Mouse (Mus musculus) embryonic facial prominence, embryonic 11.5 days (tissue): ENCODE results near the gene Rab34. TPM values are rescaled to one million over a fixed set of nuclear protein-coding genes. Genes with fewer than 3 reads are reported as not detected.
A peak's percentile ranks its signal among the peaks of the same experiment; 100 is the strongest.

Source experiments
- ATAC-seq: fragments of 200-750 bp; cut with Nextera tagmentation; replicated peaks from 2 replicates; pipeline ENCODE4 v1.8.0; 2017; ENCODE audit warnings: low read depth; ENCODE audit not compliant: insufficient number of reproducible peaks, low FRiP score, low TSS enrichment
- DNase-seq: peaks from one replicate; pipeline ENCODE4 v3.0.0-alpha.2; 2015; ENCODE audit warnings: low spot score
- H3K27ac ChIP-seq: fragments of 300-500 bp; sonication (generic); replicated peaks from 2 replicates; pipeline ENCODE4 v1.5.1; 2014; ENCODE audit warnings: mild to moderate bottlenecking, low read depth, low read length, control low read depth
- H3K27me3 ChIP-seq: fragments of 300-500 bp; sonication (generic); 2 replicates; pipeline ENCODE4 v1.6.1; 2014; ENCODE audit warnings: mild to moderate bottlenecking, low read length, moderate library complexity, mixed read lengths; ENCODE audit not compliant: control insufficient read depth, insufficient read depth
- H3K36me3 ChIP-seq: fragments of 300-500 bp; sonication (generic); replicated peaks from 2 replicates; pipeline ENCODE4 v1.6.1; 2014; ENCODE audit warnings: low read depth, mild to moderate bottlenecking, low read length, moderate library complexity, mixed read lengths; ENCODE audit not compliant: control insufficient read depth, insufficient read depth
- H3K4me1 ChIP-seq: fragments of 300-500 bp; sonication (generic); 2 replicates; pipeline ENCODE4 v1.6.1; 2014; ENCODE audit warnings: low read length, mixed read lengths; ENCODE audit not compliant: control insufficient read depth, insufficient read depth
- H3K4me2 ChIP-seq: fragments of 300-500 bp; sonication (generic); 2 replicates; pipeline ENCODE4 v1.6.1; 2014; ENCODE audit warnings: low read depth, mild to moderate bottlenecking, control low read depth, low read length, moderate library complexity
- H3K4me3 ChIP-seq: fragments of 300-500 bp; sonication (generic); 2 replicates; pipeline ENCODE4 v1.5.1; 2014; ENCODE audit warnings: low read depth, low read length, control low read depth
- H3K9ac ChIP-seq: fragments of 300-500 bp; sonication (generic); replicated peaks from 2 replicates; pipeline ENCODE4 v1.6.1; 2014; ENCODE audit warnings: mild to moderate bottlenecking, control low read depth, low read length
- H3K9me3 ChIP-seq: fragments of 300-500 bp; sonication (generic); replicated peaks from 2 replicates; pipeline ENCODE4 v1.6.1; 2016; ENCODE audit warnings: mild to moderate bottlenecking, low read length, inconsistent platforms, mixed read lengths; ENCODE audit not compliant: control insufficient read depth
- WGBS: fragments of 180-500 bp; shearing (Covaris S2); extraction: QIAGEN DNeasy Blood & Tissue Kit; methylation state at CpG from one replicate; pipeline ENCODE4 v1.1.7; 2014; 5-methylcytosine and 5-hydroxymethylcytosine counted together
- polyA plus RNA-seq: library from polyadenylated mRNA; unstranded; fragments of >200 nt; fragmentation: Nextera tagmentation; extraction: Ambion mirVana; gene quantifications from 2 replicates; pipeline ENCODE4 v1.2.1, GENCODE M21; 2014

Rab34 gene
- polyA plus RNA-seq: 139 and 140 TPM in 2 replicates

DNA sequence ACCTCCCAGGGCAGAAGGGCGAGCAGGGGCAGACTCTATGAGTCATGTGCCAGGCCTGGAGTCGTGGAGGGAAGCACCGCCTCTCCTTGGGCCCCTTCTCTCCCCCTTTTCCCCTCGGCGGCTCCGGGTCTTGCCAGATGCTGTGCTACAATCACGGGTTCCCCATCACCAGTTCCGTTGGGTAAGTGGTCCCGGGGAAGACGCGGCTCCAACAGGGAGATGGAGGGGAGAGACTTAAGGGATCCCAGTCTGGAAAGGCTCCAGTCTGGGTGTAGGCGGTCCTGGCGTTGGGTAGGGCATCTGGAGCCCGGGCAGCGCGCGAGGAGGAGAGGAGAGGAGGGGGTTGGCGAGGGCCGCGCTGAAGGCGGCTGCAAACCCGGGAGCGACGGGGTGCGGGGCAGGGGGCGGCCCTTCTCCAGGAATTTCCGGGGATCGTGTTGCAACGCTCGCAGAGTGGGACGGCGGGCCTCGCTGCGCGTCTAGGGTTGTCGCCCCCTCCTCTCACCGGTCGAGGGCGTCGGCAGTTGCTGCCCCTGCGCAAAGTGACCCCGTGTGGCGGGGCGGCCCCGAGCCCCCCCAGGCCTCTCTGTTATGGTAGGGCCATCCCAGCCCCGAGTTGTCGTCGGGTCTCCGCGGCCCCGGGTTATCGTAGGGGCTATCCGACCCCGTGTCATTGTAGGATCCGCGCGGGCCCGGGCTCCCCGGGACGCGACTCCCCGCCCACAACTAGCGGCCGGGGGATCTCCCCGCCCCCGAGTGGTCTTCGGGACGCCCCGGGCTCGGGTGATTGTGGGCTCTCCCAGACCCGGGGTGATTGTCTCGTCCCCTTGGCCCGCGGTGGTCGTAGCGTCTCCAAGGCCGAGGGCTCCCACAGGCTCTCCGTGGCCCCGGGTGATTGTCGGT lies at the start of gene Rab34:
TSS of gene Rab34 (plus strand) at position 100 of the 903 bp plus-strand sequence.
- Histone ChIP-seq H3K9ac (peak within 1 kb of the TSS; percentile 93), H3K4me2 (peak within 1 kb of the TSS; percentile 76), H3K4me1 (no peaks in the 10 kb centered on the region; the same call in 1 of the 2 replicates), H3K36me3 (peaks cover 3% of the 10 kb centered on the region; the same call in 1 of the 2 replicates), H3K4me3 (peak within 1 kb of the TSS; percentile 79), H3K27ac (peak within 1 kb of the TSS; percentile 99), H3K9me3 (no peaks in the 10 kb centered on the region), H3K27me3 (no peaks in the 10 kb centered on the region)
- peak; percentile 94 for DNase-seq
- peak; percentile 86 for ATAC-seq
- under 1% methylated on average over 73 of the region's 80 CpGs for WGBS

DNA sequence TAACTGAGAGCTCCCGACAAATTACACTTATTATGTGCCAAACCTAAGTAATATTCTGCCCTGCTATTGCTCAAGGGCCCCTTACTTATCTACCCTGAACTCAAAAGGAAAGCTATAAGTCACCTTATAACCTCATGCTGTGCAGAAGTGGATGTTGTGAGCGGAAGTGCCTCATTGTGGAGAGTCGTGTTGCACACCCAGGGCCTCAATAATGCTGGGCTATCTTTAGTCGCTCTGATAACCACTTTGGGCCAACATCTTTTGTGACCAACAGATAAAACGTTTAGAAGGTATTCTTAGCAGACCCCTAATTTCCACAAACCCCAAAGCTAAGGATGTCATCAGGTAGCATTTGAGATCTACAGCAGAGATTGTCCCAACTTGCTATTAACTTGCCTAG lies 47.6 kb upstream of the Rab34 start:
- no peaks in the 10 kb centered on the region for H3K27me3 ChIP-seq
- H3K4me3 ChIP-seq: no peak overlapping the region
- H3K9me3 ChIP-seq: no peaks in the 10 kb centered on the region
- H3K4me1 ChIP-seq: no peaks in the 10 kb centered on the region
- DNase-seq: no peak
- WGBS: 84% methylated on average over 5 of the region's 5 CpGs
- H3K36me3 ChIP-seq: peaks cover 2% of the 10 kb centered on the region
- no peak overlapping the region for H3K27ac ChIP-seq
- ATAC-seq: no peak
- H3K4me2 ChIP-seq: no peak overlapping the region
- no peak overlapping the region for H3K9ac ChIP-seq

DNA sequence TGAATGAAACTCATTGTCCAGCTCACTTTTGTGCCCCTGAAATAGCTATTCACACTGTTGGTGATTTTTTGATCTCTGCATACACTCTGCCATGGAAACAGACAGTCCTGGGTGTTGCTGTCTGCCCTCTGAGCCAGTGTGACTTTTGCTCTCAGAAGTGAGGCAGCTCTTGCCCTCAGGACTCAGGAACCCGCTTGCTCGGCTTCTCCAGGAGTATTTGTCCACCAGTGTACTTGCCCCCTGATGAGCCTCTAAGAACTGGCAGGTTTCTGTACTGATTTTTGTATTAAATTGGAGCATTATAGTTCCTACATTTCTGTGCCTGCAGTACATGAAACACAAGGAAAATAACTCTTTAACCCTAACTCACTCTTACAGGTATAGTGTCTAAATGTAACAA lies 44.7 kb upstream of the Rab34 start:
- WGBS: 90% methylated on average over 2 of the region's 2 CpGs
- no peak overlapping the region for H3K4me2 ChIP-seq
- no peak overlapping the region for H3K9ac ChIP-seq
- no peaks in the 10 kb centered on the region for H3K4me1 ChIP-seq
- ATAC-seq (no peak), DNase-seq (no peak)
- H3K4me3 ChIP-seq: no peak overlapping the region
- peaks cover 2% of the 10 kb centered on the region for H3K36me3 ChIP-seq
- H3K9me3 ChIP-seq: no peaks in the 10 kb centered on the region
- H3K27ac ChIP-seq: no peak overlapping the region
- H3K27me3 ChIP-seq: no peaks in the 10 kb centered on the region

DNA sequence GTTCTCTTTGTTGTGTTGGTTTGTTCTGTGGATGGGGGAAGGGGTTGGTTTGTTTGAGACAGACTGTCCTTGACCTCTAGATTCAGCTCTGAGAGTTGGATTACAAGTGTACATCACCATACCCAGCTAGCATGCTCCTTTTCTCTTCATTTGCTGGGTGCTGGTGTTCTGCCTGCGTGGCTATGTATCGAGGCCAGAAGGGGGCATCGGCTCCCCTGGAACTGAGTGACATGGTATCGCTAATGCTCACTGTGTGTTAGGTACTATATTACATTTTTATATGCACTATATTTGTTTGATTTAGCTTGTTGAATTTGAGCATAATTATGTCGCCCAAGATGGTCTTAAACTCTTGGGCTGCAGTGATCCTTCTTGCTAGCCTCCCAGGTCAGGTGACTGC lies 42.1 kb upstream of the Rab34 start:
- Histone ChIP-seq H3K4me2 (no peak overlapping the region), H3K27ac (no peak overlapping the region), H3K9ac (no peak overlapping the region), H3K4me3 (no peak overlapping the region), H3K9me3 (no peaks in the 10 kb centered on the region), H3K27me3 (no peaks in the 10 kb centered on the region), H3K36me3 (peaks cover 8% of the 10 kb centered on the region), H3K4me1 (no peaks in the 10 kb centered on the region)
- DNase-seq (no peak), ATAC-seq (no peak)
- 88% methylated on average over 5 of the region's 5 CpGs for WGBS

DNA sequence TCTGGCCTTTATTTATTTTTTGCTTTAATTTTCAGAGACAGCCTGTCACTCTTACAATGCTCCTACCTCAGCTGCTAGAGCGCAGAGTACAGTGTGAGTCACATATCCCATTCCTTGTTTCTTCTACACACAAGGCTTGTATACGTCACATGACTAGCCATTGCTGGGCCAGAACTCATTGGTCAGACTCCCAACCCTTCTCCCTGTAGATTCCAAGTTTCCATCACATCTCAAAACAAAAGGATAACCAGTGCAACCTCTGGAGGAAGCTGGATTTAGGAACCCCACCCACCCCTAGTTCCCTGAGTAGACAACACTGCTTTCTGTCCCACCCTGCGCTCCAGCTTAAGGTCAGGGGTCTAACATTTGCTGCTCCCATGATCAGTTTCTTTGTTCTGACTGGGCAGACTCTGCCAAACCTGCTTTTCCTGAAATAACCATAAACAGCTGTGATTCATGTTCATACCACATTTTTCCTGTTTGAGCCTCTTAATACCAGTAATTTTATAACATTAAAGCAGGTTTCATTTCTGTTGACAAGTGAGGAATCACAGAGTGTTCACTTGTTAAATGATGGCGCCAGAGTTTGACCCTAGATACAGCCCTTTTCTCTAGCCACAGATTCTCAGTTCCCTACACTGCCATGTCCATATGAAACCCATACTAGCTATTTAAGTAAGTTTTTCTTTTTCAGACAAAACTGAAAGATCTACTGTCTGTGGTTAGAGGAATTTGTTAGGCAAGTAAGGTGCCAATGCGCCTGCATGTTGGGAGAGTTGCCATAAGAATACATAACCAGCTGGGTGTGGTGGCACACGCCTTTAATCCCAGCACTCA lies 41.3 kb upstream of the Rab34 start:
- H3K9me3 ChIP-seq: no peaks in the 10 kb centered on the region
- H3K4me2 ChIP-seq: no peak overlapping the region
- ATAC-seq (no peak), DNase-seq (no peak)
- no peaks in the 10 kb centered on the region for H3K27me3 ChIP-seq
- H3K4me1 ChIP-seq: no peaks in the 10 kb centered on the region
- no peak overlapping the region for H3K4me3 ChIP-seq
- H3K9ac ChIP-seq: no peak overlapping the region
- H3K36me3 ChIP-seq: peaks cover 8% of the 10 kb centered on the region
- 90% methylated on average over 6 of the region's 6 CpGs for WGBS
- no peak overlapping the region for H3K27ac ChIP-seq

DNA sequence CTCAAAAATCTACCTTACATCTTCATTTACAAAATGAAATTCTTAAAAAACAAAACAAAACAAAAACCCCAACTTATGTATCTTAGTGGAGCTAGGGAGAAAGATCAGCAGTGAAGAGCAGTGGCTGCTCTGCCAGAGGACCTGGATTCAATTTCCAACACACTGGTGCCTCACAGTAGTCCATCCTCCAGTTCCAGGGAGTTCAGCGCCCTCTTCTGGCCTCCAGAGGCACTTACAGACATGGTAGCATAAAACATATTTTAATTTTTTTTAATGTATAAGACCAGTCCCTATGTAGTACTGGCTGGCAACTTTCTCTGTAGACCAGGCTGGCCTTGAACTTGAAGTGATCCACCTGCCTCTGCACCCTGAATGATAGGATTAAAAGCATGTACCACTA lies 37.1 kb upstream of the Rab34 start:
- Histone ChIP-seq H3K4me1 (no peaks in the 10 kb centered on the region), H3K9ac (no peak overlapping the region), H3K4me2 (no peak overlapping the region), H3K9me3 (no peaks in the 10 kb centered on the region), H3K27ac (no peak overlapping the region), H3K4me3 (no peak overlapping the region), H3K36me3 (peaks cover 13% of the 10 kb centered on the region), H3K27me3 (no peaks in the 10 kb centered on the region)
- DNase-seq: peak; percentile 47
- WGBS: 28% methylated on average over 1 of the region's 1 CpGs
- ATAC-seq: no peak

DNA sequence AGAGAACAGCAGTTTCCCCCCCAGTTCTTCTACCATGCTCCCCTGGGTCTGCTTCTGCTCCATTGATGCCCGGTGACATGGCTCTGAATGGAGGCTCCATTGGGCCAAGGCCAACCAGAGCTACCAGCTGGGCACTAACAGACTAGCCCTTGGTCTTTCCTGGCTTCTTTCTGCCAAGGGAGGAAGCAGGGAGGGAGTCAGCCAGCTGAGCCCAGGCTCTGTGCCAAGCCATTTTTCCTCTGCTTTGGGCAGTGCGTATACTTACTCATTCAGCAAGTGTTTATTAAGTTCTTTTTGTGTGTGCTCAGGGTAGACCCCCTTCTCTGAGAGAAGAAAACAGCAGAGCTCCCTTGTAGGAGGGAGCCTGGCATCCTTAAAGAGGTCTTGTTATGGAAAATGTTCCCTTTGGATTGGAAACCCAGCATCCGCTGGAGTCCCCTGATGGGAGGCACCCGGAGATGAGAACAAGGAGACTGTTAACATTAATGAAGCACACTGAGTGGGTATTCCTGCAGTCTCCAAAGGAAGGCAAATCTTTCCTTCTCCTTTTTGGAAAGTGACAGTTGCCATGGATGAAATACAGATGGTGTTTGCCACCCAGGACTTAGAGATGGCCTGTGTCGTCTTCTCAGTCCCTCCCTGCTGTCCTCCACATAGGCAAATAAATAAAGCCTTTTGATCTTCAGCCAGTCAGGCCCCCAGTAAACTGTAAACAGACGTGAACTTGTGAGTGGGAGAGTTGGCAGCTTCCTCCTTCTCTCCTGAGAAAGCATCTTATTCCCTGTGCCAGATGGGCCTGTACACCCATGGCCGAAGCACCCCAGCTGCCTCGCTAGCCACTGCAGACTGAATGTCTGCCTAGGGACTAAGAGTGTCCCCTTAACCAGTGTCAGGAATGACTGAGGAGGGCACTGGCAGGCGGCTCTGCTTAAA lies 35.7 kb upstream of the Rab34 start:
- peaks cover 15% of the 10 kb centered on the region for H3K36me3 ChIP-seq
- DNase-seq: no peak
- no peak overlapping the region for H3K27ac ChIP-seq
- H3K27me3 ChIP-seq: no peaks in the 10 kb centered on the region
- H3K9ac ChIP-seq: no peak overlapping the region
- no peak overlapping the region for H3K4me3 ChIP-seq
- H3K9me3 ChIP-seq: no peaks in the 10 kb centered on the region
- H3K4me2 ChIP-seq: no peak overlapping the region
- 78% methylated on average over 9 of the region's 9 CpGs for WGBS
- no peak for ATAC-seq
- no peaks in the 10 kb centered on the region; the same call in 1 of the 2 replicates for H3K4me1 ChIP-seq
